Comparison of ENCODE assay signal across 9 mouse cellular contexts in the genomic region with DNA sequence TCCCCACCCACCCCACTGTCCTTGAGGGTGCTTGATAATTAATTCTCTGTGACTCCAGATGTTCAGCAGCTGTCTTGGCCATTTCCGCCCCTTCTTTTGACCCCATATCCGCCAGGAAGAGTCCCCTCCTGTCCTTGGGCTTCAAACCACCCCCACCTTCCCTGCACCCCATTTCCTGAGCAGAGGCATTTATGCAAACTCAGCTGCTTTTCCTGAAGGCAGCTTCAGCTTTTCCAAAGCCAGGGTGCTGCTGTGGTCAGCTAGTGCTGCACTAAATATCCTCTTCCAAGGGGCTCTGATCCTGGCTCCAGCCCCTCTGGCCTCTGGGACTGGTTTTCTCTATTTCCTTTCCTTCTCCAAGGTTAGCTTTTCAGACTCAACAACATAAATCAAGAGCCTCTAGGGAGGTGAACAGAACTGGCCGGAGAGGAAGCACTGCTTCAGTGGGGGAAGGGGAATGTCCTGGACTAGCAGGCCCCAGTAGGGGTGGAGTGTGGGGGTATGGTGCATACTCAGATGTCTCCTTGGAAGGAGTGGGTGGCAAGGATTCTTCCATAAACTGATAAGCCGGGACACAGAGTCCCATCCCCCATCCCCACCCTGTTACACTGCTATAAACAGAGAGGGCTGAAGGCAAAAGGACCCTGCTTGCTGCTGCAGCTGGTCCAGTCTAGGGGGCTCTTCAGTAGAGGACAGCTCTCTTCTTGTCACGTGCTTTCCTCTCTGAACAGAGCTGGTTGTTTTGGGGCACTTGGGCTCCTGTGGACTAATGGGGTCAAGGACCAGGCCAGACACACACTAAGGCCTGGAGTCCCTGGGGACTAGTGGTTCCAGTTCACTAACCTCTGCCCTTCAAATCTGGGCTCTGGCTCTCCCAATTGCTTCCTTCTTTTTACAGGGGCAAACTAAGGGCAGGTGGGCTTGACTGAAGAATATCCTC. TPM values are rescaled to one million over a fixed set of nuclear protein-coding genes. Genes with fewer than 3 reads are reported as not detected.
A peak's percentile ranks its signal among the peaks of the same experiment; 100 is the strongest.
DNase-seq lines count a peak whose midpoint lies in the region; ATAC-seq and TF ChIP-seq lines count a peak whose summit lies in the region.
"Had no signal": no experiment of that assay in that cellular context is flagged by ENCODE, and none has a peak within 500 bp of the region (broad histone marks: within the 10 kb centered on the region; RNA-seq: fewer than 3 reads in every experiment).

No protein-coding gene starts in this region.

- no peak overlapping the region for H3K4me2 ChIP-seq in midbrain, embryonic 14.5 days (ENCODE audit: low read length)
- H3K4me2 ChIP-seq in intestine, postnatal 0 days (replicated peaks; ENCODE audit: low read depth): no peak overlapping the region
- peak overlapping the region; percentile 29; the same call in 1 of the 2 replicates for H3K4me2 ChIP-seq in lung, embryonic 16.5 days (ENCODE audit: low read depth, low read length)

- no peaks in the 10 kb centered on the region for H3K9me3 ChIP-seq in midbrain, embryonic 10.5 days (replicated peaks)
- no peaks in the 10 kb centered on the region for H3K9me3 ChIP-seq in midbrain, embryonic 14.5 days (ENCODE audit: control insufficient read depth, low read length)
- no peaks in the 10 kb centered on the region for H3K9me3 ChIP-seq in intestine, postnatal 0 days (ENCODE audit: control insufficient read depth)
- no peaks in the 10 kb centered on the region for H3K9me3 ChIP-seq in lung, embryonic 16.5 days (ENCODE audit: control insufficient read depth, low read length)
- H3K9me3 ChIP-seq: G1E had no signal

- no peak for ATAC-seq in midbrain, embryonic 14.5 days (ENCODE audit: low FRiP score, low TSS enrichment)
- ATAC-seq in intestine, postnatal 0 days: peak; percentile 32
- ATAC-seq in lung, embryonic 16.5 days (ENCODE audit: low read depth): peak; percentile 93

- H3K36me3 ChIP-seq in midbrain, embryonic 10.5 days: no peaks in the 10 kb centered on the region
- H3K36me3 ChIP-seq in midbrain, embryonic 14.5 days (ENCODE audit: control insufficient read depth, insufficient read depth, low read length): no peaks in the 10 kb centered on the region
- no peaks in the 10 kb centered on the region; the same call in 1 of the 2 replicates for H3K36me3 ChIP-seq in intestine, postnatal 0 days (ENCODE audit: control insufficient read depth, insufficient read depth)
- no peaks in the 10 kb centered on the region for H3K36me3 ChIP-seq in lung, embryonic 16.5 days (ENCODE audit: control insufficient read depth, insufficient read depth, low read length)
- H3K36me3 ChIP-seq: G1E had no signal

- no peaks in the 10 kb centered on the region for H3K27me3 ChIP-seq in midbrain, embryonic 10.5 days (ENCODE audit: low read depth, poor library complexity, severe bottlenecking)
- H3K27me3 ChIP-seq in midbrain, embryonic 14.5 days (ENCODE audit: control insufficient read depth, insufficient read depth, low read length): no peaks in the 10 kb centered on the region
- H3K27me3 ChIP-seq in intestine, postnatal 0 days (replicated peaks; ENCODE audit: control insufficient read depth, insufficient read depth, low read length): no peaks in the 10 kb centered on the region; the same call in 1 of the 2 replicates
- no peaks in the 10 kb centered on the region for H3K27me3 ChIP-seq in lung, embryonic 16.5 days (ENCODE audit: control insufficient read depth, insufficient read depth, low read depth, low read length)

- TF ChIP-seq CTCF in intestine, postnatal 0 days (IDR thresholded peaks at IDR 0.05; ENCODE audit: low read depth): no peak
- TF ChIP-seq CTCF in layer of hippocampus, adult 2 months (conservative IDR thresholded peaks at IDR 0.05): no peak

- DNase-seq in midbrain, embryonic 10.5 days (ENCODE audit: low spot score): no peak
- DNase-seq in midbrain, embryonic 14.5 days: no peak
- DNase-seq in heart, adult 11 months: peak; percentile 98
- DNase-seq in yolk sac, embryonic 10.5 days (ENCODE audit: low spot score): peak; percentile 83
- no peak for DNase-seq in layer of hippocampus, adult 2 months (ENCODE audit: low spot score in 2 of 2)
- DNase-seq in right cerebral cortex, postnatal 14 days: no peak

- WGBS in midbrain, embryonic 10.5 days: 41% methylated on average over 5 of the region's 5 CpGs
- WGBS in midbrain, embryonic 14.5 days: 51% methylated on average over 5 of the region's 5 CpGs
- WGBS in intestine, postnatal 0 days: 24% methylated on average over 5 of the region's 5 CpGs
- 10% methylated on average over 5 of the region's 5 CpGs for WGBS in lung, embryonic 16.5 days

- H3K4me1 ChIP-seq in midbrain, embryonic 10.5 days: peaks cover 17% of the 10 kb centered on the region
- no peaks in the 10 kb centered on the region for H3K4me1 ChIP-seq in midbrain, embryonic 14.5 days (ENCODE audit: control insufficient read depth, insufficient read depth, low read length)
- H3K4me1 ChIP-seq in intestine, postnatal 0 days (replicated peaks; ENCODE audit: control insufficient read depth, insufficient read depth, low read length): 0 out of 2 replicates have a peak, but pooled peaks cover 3% of the 10 kb centered on the region
- H3K4me1 ChIP-seq in lung, embryonic 16.5 days (replicated peaks; ENCODE audit: control insufficient read depth, insufficient read depth, low read length): peaks cover 22% of the 10 kb centered on the region

- peak overlapping the region; percentile 40; the same call in 1 of the 2 replicates for H3K27ac ChIP-seq in midbrain, embryonic 10.5 days (replicated peaks)
- H3K27ac ChIP-seq in midbrain, embryonic 14.5 days (replicated peaks; ENCODE audit: low read depth, low read length): no peak overlapping the region
- H3K27ac ChIP-seq in intestine, postnatal 0 days (ENCODE audit: low read depth, low read length): peak overlapping the region; percentile 46
- peak overlapping the region; percentile 91 for H3K27ac ChIP-seq in lung, embryonic 16.5 days (ENCODE audit: low read length)
- no peak overlapping the region for H3K27ac ChIP-seq in layer of hippocampus, adult 2 months

- no peak overlapping the region for H3K9ac ChIP-seq in midbrain, embryonic 14.5 days (replicated peaks; ENCODE audit: low read length)
- no peak overlapping the region for H3K9ac ChIP-seq in intestine, postnatal 0 days (ENCODE audit: low read depth, low read length)
- peak overlapping the region; percentile 39 for H3K9ac ChIP-seq in lung, embryonic 16.5 days (ENCODE audit: low read length)

- no peak overlapping the region for H3K4me3 ChIP-seq in midbrain, embryonic 10.5 days
- H3K4me3 ChIP-seq in midbrain, embryonic 14.5 days (replicated peaks; ENCODE audit: low read depth, low read length): no peak overlapping the region
- no peak overlapping the region for H3K4me3 ChIP-seq in intestine, postnatal 0 days (ENCODE audit: low read depth, low read length)
- H3K4me3 ChIP-seq in lung, embryonic 16.5 days (ENCODE audit: low read length): no peak overlapping the region
- H3K4me3 ChIP-seq in layer of hippocampus, adult 2 months: no peak overlapping the region

RNA-seq across cellular contexts. Expression of gene Abhd16b, which starts 5.4 kb away (rescaled TPM):
- polyA plus RNA-seq in midbrain, embryonic 10.5 days (2016; fragmentation: Nextera tagmentation; extraction: Ambion mirVana): 0.07 TPM in 1 of 2 replicates, not detected in the other
- polyA plus RNA-seq in midbrain, embryonic 14.5 days (2014; fragmentation: Nextera tagmentation; extraction: Ambion mirVana): 0.12 TPM in 1 of 2 replicates, not detected in the other
- polyA plus RNA-seq in intestine, postnatal 0 days (2015; fragmentation: Nextera tagmentation; extraction: Ambion mirVana): 0.07 TPM in 1 of 2 replicates, not detected in the other
- polyA plus RNA-seq in lung, embryonic 16.5 days (2015; fragmentation: Nextera tagmentation; extraction: Ambion mirVana): 0.14 and 0.35 TPM in 2 replicates
- not detected for total RNA-seq in layer of hippocampus, adult 2 months (2021)
- total RNA-seq: G1E had no signal
- polyA plus RNA-seq: G1E had no signal

RNA-seq across cellular contexts. Expression of gene Tpd52l2, which starts 9.3 kb away (rescaled TPM):
- 164 and 167 TPM in 2 replicates for polyA plus RNA-seq in midbrain, embryonic 10.5 days (2016; fragmentation: Nextera tagmentation; extraction: Ambion mirVana)
- 102 and 112 TPM in 2 replicates for polyA plus RNA-seq in midbrain, embryonic 14.5 days (2014; fragmentation: Nextera tagmentation; extraction: Ambion mirVana)
- 83.7 and 88.2 TPM in 2 replicates for polyA plus RNA-seq in intestine, postnatal 0 days (2015; fragmentation: Nextera tagmentation; extraction: Ambion mirVana)
- polyA plus RNA-seq in lung, embryonic 16.5 days (2015; fragmentation: Nextera tagmentation; extraction: Ambion mirVana): 167 and 169 TPM in 2 replicates
- 10 to 100 TPM; 74.7 to 75.2 TPM for total RNA-seq in layer of hippocampus, adult 2 months (2021)

RNA-seq across cellular contexts. Expression of gene Zbtb46, which starts 28.4 kb away (rescaled TPM):
- 16.8 and 19.0 TPM in 2 replicates for polyA plus RNA-seq in midbrain, embryonic 10.5 days (2016; fragmentation: Nextera tagmentation; extraction: Ambion mirVana)
- 18.8 and 22.2 TPM in 2 replicates for polyA plus RNA-seq in midbrain, embryonic 14.5 days (2014; fragmentation: Nextera tagmentation; extraction: Ambion mirVana)
- 2.1 and 2.3 TPM in 2 replicates for polyA plus RNA-seq in intestine, postnatal 0 days (2015; fragmentation: Nextera tagmentation; extraction: Ambion mirVana)
- 15.2 and 15.4 TPM in 2 replicates for polyA plus RNA-seq in lung, embryonic 16.5 days (2015; fragmentation: Nextera tagmentation; extraction: Ambion mirVana)
- total RNA-seq in layer of hippocampus, adult 2 months (2021): 1 to 10 TPM; 5.8 to 8.3 TPM
- polyA plus RNA-seq: G1E had no signal

RNA-seq across cellular contexts. Expression of gene Dnajc5, which starts 32.7 kb away (rescaled TPM):
- 95.6 and 110 TPM in 2 replicates for polyA plus RNA-seq in midbrain, embryonic 10.5 days (2016; fragmentation: Nextera tagmentation; extraction: Ambion mirVana)
- 189 and 233 TPM in 2 replicates for polyA plus RNA-seq in midbrain, embryonic 14.5 days (2014; fragmentation: Nextera tagmentation; extraction: Ambion mirVana)
- polyA plus RNA-seq in intestine, postnatal 0 days (2015; fragmentation: Nextera tagmentation; extraction: Ambion mirVana): 60.4 and 62.9 TPM in 2 replicates
- polyA plus RNA-seq in lung, embryonic 16.5 days (2015; fragmentation: Nextera tagmentation; extraction: Ambion mirVana): 82.0 and 82.1 TPM in 2 replicates
- 100 to 1,000 TPM; 259 to 279 TPM for total RNA-seq in layer of hippocampus, adult 2 months (2021)

Comparison
In these comparisons a context has a peak if more than half of its experiments do, and no peak if none do; other contexts are left out.
1. H3K27ac ChIP-seq: peak in midbrain, embryonic 10.5 days (single experiment), intestine, postnatal 0 days (single experiment) and lung, embryonic 16.5 days (single experiment); none in midbrain, embryonic 14.5 days (single experiment) and layer of hippocampus, adult 2 months (single experiment).
2. DNase-seq: peak in heart, adult 11 months (single experiment) and yolk sac, embryonic 10.5 days (single experiment); none in midbrain, embryonic 10.5 days (single experiment), midbrain, embryonic 14.5 days (single experiment), layer of hippocampus, adult 2 months (0 of 2) and right cerebral cortex, postnatal 14 days (single experiment).